Mouse (Mus musculus) hematopoietic stem cell, adult 5-6 weeks (primary cell): ENCODE measurements at regions not wholly inside any gene's neighbourhood (a gene's known extent, or its start where the extent isn't known, plus 50 kb on each side); places are given as distances from the start of the nearest gene placed in this dataset.

Source experiments
- ATAC-seq, 2 experiments: fragments of 125-278 bp in 1 of 2; replicated peaks in 1 of 2; 2 replicates each; pipeline ENCODE4 v1.8.0; 2016 to 2017; ENCODE audit warnings: inconsistent platforms in 2 of 2, mild to moderate bottlenecking in 2 of 2, moderate number of reproducible peaks in 2 of 2, low read depth in 1 of 2, moderate TSS enrichment in 1 of 2; ENCODE audit not compliant: low FRiP score in 2 of 2, poor library complexity in 2 of 2, severe bottlenecking in 2 of 2, insufficient read depth in 1 of 2, low TSS enrichment in 1 of 2

- no peak for ATAC-seq
These were observed 68.9 kb upstream of the Ak4 start for GRCm38 (mm10) chr4:101350222-101350621.

GRCm38 (mm10) chr4:101349413-101349812 is 69.7 kb upstream of the Ak4 start:
- peak; percentile 75 to 87 for ATAC-seq

GRCm38 (mm10) chr4:101347309-101347708 is 71.8 kb upstream of the Ak4 start:
- no peak for ATAC-seq

- ATAC-seq, result no peak
These were observed 76.9 kb upstream of the Ak4 start for GRCm38 (mm10) chr4:101342071-101342762.

- no peak for ATAC-seq
These were observed 75.7 kb upstream of the Jak1 start for GRCm38 (mm10) chr4:101340741-101341140.

GRCm38 (mm10) chr4:101338211-101338610 is 73.1 kb upstream of the Jak1 start:
- ATAC-seq, result peak in 1 of 2 experiments; percentile 52; a peak in 1 of 4 replicates

- no peak for ATAC-seq
These were observed 71.7 kb upstream of the Jak1 start for GRCm38 (mm10) chr4:101336811-101337210.

GRCm38 (mm10) chr4:101336371-101336770 is 71.3 kb upstream of the Jak1 start:
- ATAC-seq, result no peak

GRCm38 (mm10) chr4:101333868-101334267 is 68.8 kb upstream of the Jak1 start:
- ATAC-seq, result no peak

GRCm38 (mm10) chr4:101333036-101333435 is 68.0 kb upstream of the Jak1 start:
- ATAC-seq, result no peak

GRCm38 (mm10) chr4:101331231-101331630 is 66.1 kb upstream of the Jak1 start:
- no peak for ATAC-seq

GRCm38 (mm10) chr4:101329060-101329459 is 64.0 kb upstream of the Jak1 start:
- peak; percentile 65 to 71 for ATAC-seq

GRCm38 (mm10) chr4:101326067-101326466 is 61.0 kb upstream of the Jak1 start:
- no peak for ATAC-seq

GRCm38 (mm10) chr4:101321731-101322130 is 56.6 kb upstream of the Jak1 start:
- no peak for ATAC-seq

- ATAC-seq, result peak; percentile 71 to 79
These were observed 55.5 kb upstream of the Jak1 start for GRCm38 (mm10) chr4:101320587-101320986.

GRCm38 (mm10) chr4:101319681-101320220 is 54.7 kb upstream of the Jak1 start:
- no peak for ATAC-seq

- no peak for ATAC-seq
These were observed 53.8 kb upstream of the Jak1 start for GRCm38 (mm10) chr4:101318836-101319235.

- ATAC-seq, result no peak
These were observed 51.0 kb upstream of the Jak1 start for GRCm38 (mm10) chr4:101316061-101316460.
